ENCODE assay signal across 22 mouse cellular contexts in genomic region chr16:97083694-97084093, GRCm38 (mm10).
DNase-seq lines count a peak whose midpoint lies in the region; ATAC-seq and TF ChIP-seq lines count a peak whose summit lies in the region.
"Had no signal": no experiment of that assay in that cellular context is flagged by ENCODE, and none has a peak within 500 bp of the region (broad histone marks: within the 10 kb centered on the region; RNA-seq: fewer than 3 reads in every experiment).

No protein-coding gene starts in this region.

- H3K4me1 ChIP-seq in forebrain, embryonic 14.5 days (ENCODE audit: control insufficient read depth, insufficient read depth, low read length), result no peaks in the 10 kb centered on the region
- peaks cover 5% of the 10 kb centered on the region; the same call in 1 of the 2 replicates for H3K4me1 ChIP-seq in forebrain, embryonic 13.5 days
- H3K4me1 ChIP-seq in forebrain, postnatal 0 days (ENCODE audit: insufficient read depth), result no peaks in the 10 kb centered on the region
- H3K4me1 ChIP-seq in forebrain, embryonic 12.5 days, result no peaks in the 10 kb centered on the region
- H3K4me1 ChIP-seq: embryonic facial prominence, embryonic 12.5 days; embryonic facial prominence, embryonic 15.5 days; heart, embryonic 10.5 days; hindbrain, embryonic 12.5 days; hindbrain, embryonic 15.5 days had no signal

- H3K9ac ChIP-seq in forebrain, embryonic 14.5 days (ENCODE audit: low read length), result no peak overlapping the region
- no peak overlapping the region for H3K9ac ChIP-seq in forebrain, embryonic 13.5 days
- H3K9ac ChIP-seq in forebrain, postnatal 0 days, result no peak overlapping the region
- no peak overlapping the region for H3K9ac ChIP-seq in forebrain, embryonic 12.5 days
- H3K9ac ChIP-seq: embryonic facial prominence, embryonic 12.5 days; embryonic facial prominence, embryonic 15.5 days; hindbrain, embryonic 12.5 days; hindbrain, embryonic 15.5 days had no signal

- 33% methylated on average over 2 of the region's 2 CpGs for WGBS in forebrain, embryonic 14.5 days
- 54% methylated on average over 2 of the region's 2 CpGs for WGBS in forebrain, embryonic 13.5 days
- 14% methylated on average over 2 of the region's 2 CpGs for whole genome bisulfite sequencing in forebrain, postnatal 0 days
- 56% methylated on average over 2 of the region's 2 CpGs for WGBS in forebrain, embryonic 12.5 days

- H3K27ac ChIP-seq in forebrain, embryonic 14.5 days (ENCODE audit: low read depth, low read length), result no peak overlapping the region
- no peak overlapping the region for H3K27ac ChIP-seq in forebrain, embryonic 13.5 days
- H3K27ac ChIP-seq in forebrain, postnatal 0 days (ENCODE audit: low read depth, low read length), result no peak overlapping the region
- H3K27ac ChIP-seq in forebrain, embryonic 12.5 days, result no peak overlapping the region
- peak overlapping the region; percentile 41; the same call in 1 of the 2 replicates for H3K27ac ChIP-seq in layer of hippocampus, adult 2 months
- H3K27ac ChIP-seq: embryonic facial prominence, embryonic 12.5 days; embryonic facial prominence, embryonic 15.5 days; heart, adult 2 months; heart, embryonic 10.5 days; hindbrain, embryonic 12.5 days; hindbrain, embryonic 15.5 days had no signal

- H3K4me2 ChIP-seq in forebrain, embryonic 14.5 days (ENCODE audit: low read length), result no peak overlapping the region
- H3K4me2 ChIP-seq in forebrain, embryonic 13.5 days, result no peak overlapping the region
- H3K4me2 ChIP-seq in forebrain, postnatal 0 days (ENCODE audit: low read depth), result no peak overlapping the region
- H3K4me2 ChIP-seq in forebrain, embryonic 12.5 days, result no peak overlapping the region
- H3K4me2 ChIP-seq: embryonic facial prominence, embryonic 12.5 days; embryonic facial prominence, embryonic 15.5 days; hindbrain, embryonic 12.5 days; hindbrain, embryonic 15.5 days had no signal

- H3K36me3 ChIP-seq in forebrain, embryonic 14.5 days (ENCODE audit: control insufficient read depth, insufficient read depth, low read length), result no peaks in the 10 kb centered on the region
- H3K36me3 ChIP-seq in forebrain, embryonic 13.5 days (ENCODE audit: poor library complexity, severe bottlenecking), result no peaks in the 10 kb centered on the region
- no peaks in the 10 kb centered on the region for H3K36me3 ChIP-seq in forebrain, postnatal 0 days (ENCODE audit: insufficient read depth)
- H3K36me3 ChIP-seq in forebrain, embryonic 12.5 days (replicated peaks), result no peaks in the 10 kb centered on the region
- H3K36me3 ChIP-seq: embryonic facial prominence, embryonic 12.5 days; embryonic facial prominence, embryonic 15.5 days; heart, embryonic 10.5 days; hindbrain, embryonic 12.5 days; hindbrain, embryonic 15.5 days had no signal

- peak; percentile 54; the same call in 1 of the 2 replicates for ATAC-seq in forebrain, embryonic 14.5 days
- no peak for ATAC-seq in forebrain, embryonic 13.5 days
- peak; percentile 65; the same call in 1 of the 2 replicates for ATAC-seq in forebrain, postnatal 0 days
- ATAC-seq in forebrain, embryonic 12.5 days (ENCODE audit: low FRiP score), result no peak
- ATAC-seq: activated CD4-positive, CD25-positive, alpha-beta regulatory T cell, adult 4 months; intestine, postnatal 0 days had no signal

- H3K4me3 ChIP-seq in forebrain, embryonic 14.5 days (ENCODE audit: low read depth, low read length), result no peak overlapping the region
- no peak overlapping the region for H3K4me3 ChIP-seq in forebrain, embryonic 13.5 days
- no peak overlapping the region for H3K4me3 ChIP-seq in forebrain, postnatal 0 days (ENCODE audit: low read depth, low read length)
- H3K4me3 ChIP-seq in forebrain, embryonic 12.5 days (replicated peaks), result no peak overlapping the region
- H3K4me3 ChIP-seq in layer of hippocampus, adult 2 months, result no peak overlapping the region
- H3K4me3 ChIP-seq: embryonic facial prominence, embryonic 12.5 days; embryonic facial prominence, embryonic 15.5 days; heart, adult 2 months; heart, embryonic 10.5 days; hindbrain, embryonic 12.5 days; hindbrain, embryonic 15.5 days had no signal

- no peaks in the 10 kb centered on the region for H3K27me3 ChIP-seq in forebrain, embryonic 14.5 days (replicated peaks; ENCODE audit: control insufficient read depth, insufficient read depth, low read length)
- no peaks in the 10 kb centered on the region for H3K27me3 ChIP-seq in forebrain, embryonic 13.5 days
- no peaks in the 10 kb centered on the region for H3K27me3 ChIP-seq in forebrain, postnatal 0 days (ENCODE audit: insufficient read depth, low read length)
- no peaks in the 10 kb centered on the region for H3K27me3 ChIP-seq in forebrain, embryonic 12.5 days
- H3K27me3 ChIP-seq: embryonic facial prominence, embryonic 12.5 days; embryonic facial prominence, embryonic 15.5 days; hindbrain, embryonic 12.5 days; hindbrain, embryonic 15.5 days had no signal

- TF ChIP-seq CTCF in forebrain, postnatal 0 days (IDR thresholded peaks at IDR 0.05; ENCODE audit: low read depth), result no peak
- no peak for TF ChIP-seq CTCF in layer of hippocampus, adult 2 months (conservative IDR thresholded peaks at IDR 0.05)

- DNase-seq in forebrain, embryonic 14.5 days (ENCODE audit: low spot score), result peak; percentile 28
- DNase-seq in forebrain, postnatal 0 days, result peak; percentile 25
- DNase-seq in layer of hippocampus, adult 2 months (ENCODE audit: low spot score in 2 of 2), result peak in 1 of 2 experiments; percentile 39
- DNase-seq in layer of hippocampus, postnatal 10 days (ENCODE audit: low spot score in 2 of 2), result no peak
- no peak for DNase-seq in kidney, adult 18-20 months
- DNase-seq: adrenal gland, adult 8-10 months; adrenal gland, postnatal 25 days; cerebellum, adult 11 months; cerebellum, adult 2 months; cerebellum, adult 9-11 months; cerebellum, postnatal 25 days; gastrocnemius, postnatal 25 days; heart, adult 2 months had no signal

- no peaks in the 10 kb centered on the region for H3K9me3 ChIP-seq in forebrain, embryonic 14.5 days (replicated peaks; ENCODE audit: control insufficient read depth, low read length)
- no peaks in the 10 kb centered on the region for H3K9me3 ChIP-seq in forebrain, embryonic 13.5 days (replicated peaks)
- H3K9me3 ChIP-seq in forebrain, postnatal 0 days (ENCODE audit: low read length), result no peaks in the 10 kb centered on the region
- no peaks in the 10 kb centered on the region for H3K9me3 ChIP-seq in forebrain, embryonic 12.5 days
- H3K9me3 ChIP-seq: embryonic facial prominence, embryonic 12.5 days; embryonic facial prominence, embryonic 15.5 days; heart, embryonic 10.5 days; hindbrain, embryonic 12.5 days; hindbrain, embryonic 15.5 days had no signal

Comparison
In these comparisons a context has a peak if more than half of its experiments do, and no peak if none do; other contexts are left out.
1. ATAC-seq: peak in forebrain, embryonic 14.5 days (single experiment) and forebrain, postnatal 0 days (single experiment); none in forebrain, embryonic 13.5 days (single experiment) and forebrain, embryonic 12.5 days (single experiment).
2. DNase-seq: peak in forebrain, embryonic 14.5 days (single experiment) and forebrain, postnatal 0 days (single experiment); none in layer of hippocampus, postnatal 10 days (0 of 2) and kidney, adult 18-20 months (single experiment).